Mouse (Mus musculus) hindbrain, embryonic 14.5 days (tissue): ENCODE data around the gene Mapk12. TPM values are rescaled to one million over a fixed set of nuclear protein-coding genes. Genes with fewer than 3 reads are reported as not detected.

Experiments used
- ATAC-seq: fragments of 200-750 bp; cut with Nextera tagmentation; 2 replicates; pipeline ENCODE4 v1.8.0; 2017; ENCODE audit warnings: moderate number of reproducible peaks, mild to moderate bottlenecking, moderate TSS enrichment, moderate library complexity; ENCODE audit not compliant: low FRiP score
- DNase-seq: peaks from one replicate; pipeline ENCODE4 v3.0.0-alpha.2; 2015; ENCODE audit warnings: low spot score
- H3K27ac ChIP-seq: fragments of 300-500 bp; sonication (generic); 2 replicates; pipeline ENCODE4 v1.5.1; 2014; ENCODE audit warnings: mild to moderate bottlenecking, moderate library complexity
- H3K27me3 ChIP-seq: fragments of 300-500 bp; sonication (generic); 2 replicates; pipeline ENCODE4 v1.6.1; 2014; ENCODE audit warnings: mild to moderate bottlenecking, low read length, mixed read lengths; ENCODE audit not compliant: control insufficient read depth, insufficient read depth
- H3K36me3 ChIP-seq: fragments of 300-500 bp; sonication (generic); replicated peaks from 2 replicates; pipeline ENCODE4 v1.6.1; 2014; ENCODE audit not compliant: control insufficient read depth, insufficient read depth
- H3K4me1 ChIP-seq: fragments of 300-500 bp; sonication (generic); replicated peaks from 2 replicates; pipeline ENCODE4 v1.6.1; 2014; ENCODE audit warnings: antibody characterized with exemption, low read length, mixed read lengths; ENCODE audit not compliant: control insufficient read depth, insufficient read depth
- H3K4me2 ChIP-seq: fragments of 300-500 bp; sonication (generic); replicated peaks from 2 replicates; pipeline ENCODE4 v1.6.1; 2014; ENCODE audit warnings: mild to moderate bottlenecking, moderate library complexity
- H3K4me3 ChIP-seq: fragments of 300-500 bp; sonication (generic); replicated peaks from 2 replicates; pipeline ENCODE4 v1.5.1; 2014; ENCODE audit warnings: mild to moderate bottlenecking, low read length
- H3K9ac ChIP-seq: fragments of 300-500 bp; sonication (generic); 2 replicates; pipeline ENCODE4 v1.6.1; 2014
- H3K9me3 ChIP-seq: fragments of 300-500 bp; sonication (generic); 2 replicates; pipeline ENCODE4 v1.6.1; 2016; ENCODE audit warnings: low read length; ENCODE audit not compliant: control insufficient read depth
- whole genome bisulfite sequencing: fragments of 180-500 bp; shearing (Covaris S2); extraction: QIAGEN DNeasy Blood & Tissue Kit; methylation state at CpG from one replicate; pipeline ENCODE4 v1.1.7; 2014; 5-methylcytosine and 5-hydroxymethylcytosine counted together
- polyA plus RNA-seq: library from polyadenylated mRNA; unstranded; fragments of >200 nt; fragmentation: Nextera tagmentation; extraction: Ambion mirVana; gene quantifications from 2 replicates; pipeline ENCODE4 v1.2.1, GENCODE M21; 2014

Gene Mapk12
- polyA plus RNA-seq, 1 experiment from 2014 or later = 4.0 TPM

DNA sequence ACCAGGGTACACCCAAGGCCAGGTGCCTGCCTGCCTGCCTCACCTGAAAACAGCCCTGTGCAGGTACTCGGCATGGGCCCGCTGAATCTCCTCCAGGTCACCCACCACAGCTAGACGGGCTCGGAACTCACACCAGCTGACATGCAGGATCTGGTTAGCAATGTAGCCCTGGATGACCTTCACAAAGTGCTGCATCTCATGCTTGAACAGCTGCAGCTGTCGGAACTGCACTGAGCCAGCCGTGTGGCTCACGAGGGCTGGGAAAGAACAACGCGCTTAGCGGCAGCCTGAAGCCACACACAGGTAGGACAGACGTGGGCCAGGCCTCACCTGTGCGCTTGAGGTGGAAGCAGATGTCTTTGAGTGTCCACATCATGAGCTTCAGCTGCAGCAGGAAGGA is 39.7 kb downstream of the Mapk12 start:
- no peak for DNase-seq
- WGBS = 90% methylated on average over 12 of the region's 12 CpGs
- no peaks in the 10 kb centered on the region for H3K9me3 ChIP-seq
- no peak for ATAC-seq
- H3K4me2 ChIP-seq = no peak overlapping the region
- no peaks in the 10 kb centered on the region for H3K4me1 ChIP-seq
- H3K36me3 ChIP-seq = peaks cover 99% of the 10 kb centered on the region
- no peak overlapping the region for H3K4me3 ChIP-seq
- H3K27me3 ChIP-seq = no peaks in the 10 kb centered on the region
- no peak overlapping the region for H3K9ac ChIP-seq
- no peak overlapping the region for H3K27ac ChIP-seq

- no peak overlapping the region for H3K9ac ChIP-seq
- ATAC-seq (no peak), DNase-seq (no peak)
- H3K4me1 ChIP-seq = no peaks in the 10 kb centered on the region
- H3K9me3 ChIP-seq = no peaks in the 10 kb centered on the region
- no peak overlapping the region for H3K4me2 ChIP-seq
- H3K4me3 ChIP-seq = no peak overlapping the region
- H3K27ac ChIP-seq = no peak overlapping the region
- H3K27me3 ChIP-seq = no peaks in the 10 kb centered on the region
- 90% methylated on average over 7 of the region's 7 CpGs for WGBS
- peaks cover 99% of the 10 kb centered on the region for H3K36me3 ChIP-seq
Measured at GRCm38 (mm10) chr15:89098616-89099015, 41.9 kb downstream of the Mapk12 start.

DNA sequence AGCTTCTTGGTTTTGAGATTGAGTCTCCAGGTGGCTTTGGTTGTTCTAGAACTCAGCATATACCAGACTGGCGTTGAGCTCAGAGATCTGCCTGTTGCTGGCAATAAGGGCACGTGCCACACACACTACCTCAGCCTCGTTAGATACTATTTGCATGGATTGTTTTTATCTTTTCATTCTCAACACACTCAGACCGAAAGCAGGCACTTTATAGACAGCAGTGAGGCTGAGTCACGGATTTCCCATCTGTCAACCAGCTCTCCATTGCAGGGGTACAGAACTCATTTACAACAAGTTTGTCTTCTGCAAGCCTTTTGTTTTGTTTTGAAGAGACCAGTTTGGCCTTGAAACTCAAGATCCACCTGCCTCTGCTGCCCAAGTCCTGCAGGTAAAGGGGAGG is 43.1 kb downstream of the Mapk12 start:
- Histone ChIP-seq H3K36me3 (peaks cover 99% of the 10 kb centered on the region), H3K27ac (no peak overlapping the region), H3K9me3 (no peaks in the 10 kb centered on the region), H3K4me3 (no peak overlapping the region), H3K4me1 (no peaks in the 10 kb centered on the region), H3K9ac (no peak overlapping the region), H3K27me3 (no peaks in the 10 kb centered on the region), H3K4me2 (no peak overlapping the region)
- WGBS = 93% methylated on average over 5 of the region's 5 CpGs
- DNase-seq = no peak
- no peak for ATAC-seq

DNA sequence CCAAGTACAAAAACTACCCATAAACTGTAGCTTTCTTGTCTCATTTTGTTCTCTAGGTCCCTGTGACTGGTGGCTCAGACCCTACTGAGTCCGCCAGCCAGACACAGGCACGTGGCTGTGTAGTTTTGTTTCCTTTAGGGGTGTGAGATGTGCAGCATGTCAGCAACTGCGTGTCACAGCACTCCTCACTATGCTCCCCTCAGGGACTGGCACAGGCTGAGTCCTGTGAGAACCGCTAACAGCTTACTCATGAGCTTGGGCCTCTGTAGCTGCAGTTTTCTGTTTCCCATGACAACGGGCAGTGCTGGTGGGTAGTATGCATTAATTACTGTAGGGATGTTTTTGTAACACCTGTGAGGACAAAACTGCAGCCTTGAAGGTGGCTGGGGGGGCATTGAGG is 48.3 kb downstream of the Mapk12 start:
- Histone ChIP-seq H3K9ac (no peak overlapping the region), H3K36me3 (peaks cover 55% of the 10 kb centered on the region), H3K27ac (no peak overlapping the region), H3K4me3 (no peak overlapping the region), H3K27me3 (no peaks in the 10 kb centered on the region), H3K4me2 (no peak overlapping the region), H3K9me3 (no peaks in the 10 kb centered on the region), H3K4me1 (peaks cover 21% of the 10 kb centered on the region)
- ATAC-seq (no peak), DNase-seq (no peak)
- 73% methylated on average over 5 of the region's 5 CpGs for WGBS

GRCm38 (mm10) chr15:89090662-89091061 is 49.8 kb downstream of the Mapk12 start:
- H3K4me2 ChIP-seq = peak overlapping the region; percentile 97
- H3K36me3 ChIP-seq = peaks cover 55% of the 10 kb centered on the region
- H3K4me3 ChIP-seq = no peak overlapping the region
- ATAC-seq (no peak), DNase-seq (no peak)
- H3K4me1 ChIP-seq = peaks cover 21% of the 10 kb centered on the region
- no peak overlapping the region for H3K27ac ChIP-seq
- H3K27me3 ChIP-seq = no peaks in the 10 kb centered on the region
- 87% methylated on average over 4 of the region's 4 CpGs for WGBS
- no peak overlapping the region for H3K9ac ChIP-seq
- H3K9me3 ChIP-seq = no peaks in the 10 kb centered on the region

DNA sequence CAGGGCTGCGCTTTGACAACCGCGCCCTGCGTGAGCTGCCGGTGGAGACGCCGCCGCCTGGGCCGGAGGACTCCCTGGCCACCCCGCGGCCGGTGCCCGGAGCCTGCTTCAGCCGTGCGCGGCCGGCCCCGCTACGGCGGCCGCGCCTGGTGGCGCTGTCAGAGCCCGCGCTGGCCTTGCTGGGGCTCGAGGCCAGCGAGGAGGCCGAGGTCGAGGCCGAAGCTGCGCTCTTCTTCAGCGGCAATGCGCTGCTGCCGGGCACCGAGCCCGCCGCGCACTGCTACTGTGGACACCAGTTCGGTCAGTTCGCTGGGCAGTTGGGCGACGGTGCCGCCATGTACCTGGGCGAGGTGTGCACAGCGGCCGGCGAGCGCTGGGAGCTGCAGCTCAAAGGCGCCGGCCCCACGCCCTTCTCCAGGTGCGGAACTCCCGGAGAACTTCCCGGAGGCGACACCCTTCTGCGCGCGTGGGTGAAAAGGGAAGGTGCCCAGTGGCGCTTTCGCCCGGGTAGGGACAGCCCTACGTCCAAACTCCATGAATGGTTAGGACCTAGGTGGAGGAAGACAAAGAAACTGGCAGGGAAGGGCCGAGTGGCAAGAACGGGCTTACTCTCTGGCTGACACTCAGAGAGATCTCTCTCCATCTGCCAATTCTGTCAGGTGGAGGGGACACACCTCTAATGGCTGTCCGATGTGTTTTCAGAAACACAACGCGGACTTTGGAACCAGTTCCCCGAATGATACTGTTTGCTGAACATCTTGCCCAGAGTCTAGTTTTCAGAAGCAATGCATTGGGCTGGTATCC is 51.1 kb downstream of the Mapk12 start:
- Histone ChIP-seq H3K4me1 (peaks cover 21% of the 10 kb centered on the region), H3K36me3 (peaks cover 55% of the 10 kb centered on the region), H3K4me2 (peak overlapping the region; percentile 97), H3K9ac (peak overlapping the region; percentile 96), H3K27me3 (no peaks in the 10 kb centered on the region), H3K27ac (peak overlapping the region; percentile 84), H3K4me3 (peak overlapping the region; percentile 94), H3K9me3 (no peaks in the 10 kb centered on the region)
- WGBS = 4% methylated on average over 65 of the region's 68 CpGs
- DNase-seq (no peak), ATAC-seq (peak; percentile 56)

DNA sequence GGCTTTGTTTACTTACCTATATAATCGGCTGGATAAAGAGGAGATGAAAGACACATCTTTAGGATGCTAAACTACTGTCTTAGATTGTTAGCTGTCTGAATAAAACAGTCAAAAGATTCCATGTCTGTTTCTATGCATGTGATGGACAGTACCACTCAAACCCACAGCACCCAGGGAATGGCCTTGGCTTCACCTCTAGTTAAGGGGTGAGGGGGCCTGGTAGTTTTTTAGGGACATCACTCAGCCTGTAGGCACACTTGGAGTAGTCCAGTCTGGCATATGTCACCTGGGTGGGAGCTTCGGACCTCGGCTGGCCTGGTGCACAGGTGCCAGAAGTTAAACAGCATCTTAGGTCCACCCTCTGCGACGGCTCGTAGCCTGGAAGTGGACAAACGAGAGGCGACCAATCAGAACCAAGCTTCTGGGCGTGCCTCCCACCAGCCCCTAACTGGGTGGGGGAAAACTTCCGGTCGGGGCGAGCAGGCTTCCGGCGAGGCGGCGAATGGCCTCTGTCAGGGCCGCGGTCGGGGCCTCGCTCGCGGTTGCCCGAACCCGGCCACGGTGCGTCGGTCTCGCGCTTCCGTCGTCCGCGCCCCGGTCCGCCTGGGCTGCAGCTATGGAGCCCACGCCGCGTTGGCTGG is 51.8 kb downstream of the Mapk12 start, which contains the start of gene Selenoo:
Gene Selenoo, plus strand, starts transcription at position 478 of the 641 bp plus-strand sequence.
- H3K36me3 ChIP-seq = peaks cover 55% of the 10 kb centered on the region
- H3K4me3 ChIP-seq = peak within 1 kb of the TSS; percentile 94
- peak within 1 kb of the TSS; percentile 96 for H3K9ac ChIP-seq
- H3K27me3 ChIP-seq = no peaks in the 10 kb centered on the region
- WGBS = 2% methylated on average over 38 of the region's 38 CpGs
- ATAC-seq (peak; percentile 91), DNase-seq (peak; percentile 86)
- H3K4me2 ChIP-seq = peak within 1 kb of the TSS; percentile 97
- peaks cover 21% of the 10 kb centered on the region for H3K4me1 ChIP-seq
- no peaks in the 10 kb centered on the region for H3K9me3 ChIP-seq
- H3K27ac ChIP-seq = peak within 1 kb of the TSS; percentile 84

DNA sequence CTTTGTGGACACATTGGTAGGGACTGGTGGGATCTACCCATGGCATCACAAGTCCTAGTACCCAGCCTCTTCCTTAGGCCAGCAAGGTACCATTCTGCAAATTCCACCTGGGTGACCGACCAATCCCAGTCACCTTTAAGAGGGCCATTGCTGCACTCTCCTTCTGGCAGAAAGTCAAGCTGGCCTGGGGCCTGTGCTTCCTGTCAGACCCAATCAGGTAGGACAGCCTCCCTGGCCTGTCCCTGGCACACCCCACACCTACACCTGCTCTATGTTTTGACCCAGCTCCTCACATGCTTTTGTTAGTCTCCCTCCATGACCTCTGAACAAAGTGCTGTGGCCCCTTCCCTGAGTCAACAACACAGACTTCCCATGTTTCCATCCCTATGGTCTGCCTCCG is 55.7 kb downstream of the Mapk12 start:
- WGBS = 94% methylated on average over 2 of the region's 2 CpGs
- DNase-seq (no peak), ATAC-seq (no peak)
- Histone ChIP-seq H3K9me3 (no peaks in the 10 kb centered on the region), H3K4me3 (no peak overlapping the region), H3K4me2 (no peak overlapping the region), H3K9ac (no peak overlapping the region), H3K27me3 (no peaks in the 10 kb centered on the region), H3K27ac (no peak overlapping the region), H3K36me3 (peaks cover 72% of the 10 kb centered on the region), H3K4me1 (peaks cover 11% of the 10 kb centered on the region)

DNA sequence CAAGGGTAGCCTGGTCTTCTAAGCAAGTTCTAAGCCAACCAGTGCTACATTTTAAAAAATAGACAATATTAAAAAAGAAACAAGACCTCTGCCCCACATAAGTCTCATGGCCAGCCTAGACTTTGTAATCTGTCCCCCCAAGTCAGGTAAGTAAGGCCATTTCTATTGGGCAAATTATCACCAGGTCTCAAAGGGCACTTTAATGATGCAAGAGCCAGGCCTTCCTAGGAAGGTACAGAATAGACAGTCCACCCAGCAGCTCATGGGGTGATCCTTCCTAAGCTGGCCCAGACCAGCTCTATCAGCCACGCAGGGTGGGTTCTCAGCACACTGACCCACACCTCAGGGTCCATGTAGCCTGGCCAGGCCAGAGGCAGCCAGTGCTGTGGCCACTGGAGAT is 56.6 kb downstream of the Mapk12 start:
- Histone ChIP-seq H3K9me3 (no peaks in the 10 kb centered on the region), H3K9ac (no peak overlapping the region), H3K27ac (no peak overlapping the region), H3K4me3 (no peak overlapping the region), H3K4me1 (0 out of 2 replicates have a peak, but pooled peaks cover 7% of the 10 kb centered on the region), H3K27me3 (no peaks in the 10 kb centered on the region), H3K4me2 (no peak overlapping the region), H3K36me3 (peaks cover 79% of the 10 kb centered on the region)
- WGBS = 100% methylated on average over 1 of the region's 1 CpGs
- DNase-seq (no peak), ATAC-seq (no peak)
